Mouse (Mus musculus): ENCODE results near the gene Npas3.
"Not testable (repeated sequence)": the region's sequence is repeated elsewhere in the genome, so short reads cannot be mapped to it uniquely, and the experiment has no call there.

Npas3 gene

DNA sequence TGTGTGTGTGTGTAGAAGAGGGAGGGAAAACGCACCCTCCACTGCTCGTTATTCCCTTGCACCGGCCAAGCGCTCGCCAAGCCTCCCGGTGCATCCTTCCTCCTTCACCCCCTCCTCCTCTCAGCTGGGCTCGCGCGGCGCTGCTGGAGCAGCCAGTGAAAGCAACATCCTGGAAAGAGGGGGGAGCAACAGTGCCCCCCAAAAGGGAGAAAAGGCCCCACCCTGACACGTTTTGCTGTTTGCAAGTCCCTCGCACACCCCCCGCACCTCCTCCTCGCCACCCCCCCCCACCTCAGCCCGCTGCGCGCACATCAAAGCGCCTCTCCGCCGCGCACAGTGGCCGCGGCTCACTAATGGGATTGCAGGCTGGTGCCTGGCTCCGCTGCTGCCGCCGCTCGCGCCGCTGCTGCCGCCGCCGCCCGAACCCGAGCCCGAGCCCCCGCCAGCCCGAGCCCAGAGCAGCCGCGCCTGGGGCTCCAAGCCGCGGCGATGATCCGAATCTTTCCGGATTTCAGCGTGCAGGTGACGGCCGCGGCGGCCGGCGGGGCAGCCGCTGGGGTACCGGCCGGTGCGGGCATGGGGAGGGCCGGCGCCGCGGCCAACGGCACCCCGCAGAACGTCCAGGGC is at the start of gene Npas3:
Npas3 (plus strand) TSS at position 577 of the 627 bp plus-strand sequence.
- DNase-seq (ENCODE audit: low spot score in 2 of 2), result no peak

DNA sequence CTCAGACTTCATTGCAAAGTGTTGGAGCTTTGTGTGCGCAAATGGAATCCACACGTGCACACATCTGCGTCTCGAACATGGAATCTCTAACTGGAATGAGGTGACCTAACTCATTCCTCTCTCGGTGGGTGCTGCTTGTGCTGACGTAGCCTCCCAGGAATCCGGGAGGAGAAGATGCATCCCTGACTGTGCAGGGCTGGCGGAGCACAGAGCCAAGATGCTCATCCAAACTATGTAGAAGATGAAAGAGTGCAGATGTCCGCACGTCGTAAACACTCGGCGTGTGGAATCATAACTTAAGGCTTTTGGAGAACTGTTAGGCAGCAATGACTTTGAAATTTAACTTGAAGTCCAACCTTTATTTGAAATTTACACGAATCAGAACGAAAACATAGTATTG is 31.3 kb upstream of the Npas3 start:
- no peak for DNase-seq (ENCODE audit: low spot score in 2 of 2)

DNA sequence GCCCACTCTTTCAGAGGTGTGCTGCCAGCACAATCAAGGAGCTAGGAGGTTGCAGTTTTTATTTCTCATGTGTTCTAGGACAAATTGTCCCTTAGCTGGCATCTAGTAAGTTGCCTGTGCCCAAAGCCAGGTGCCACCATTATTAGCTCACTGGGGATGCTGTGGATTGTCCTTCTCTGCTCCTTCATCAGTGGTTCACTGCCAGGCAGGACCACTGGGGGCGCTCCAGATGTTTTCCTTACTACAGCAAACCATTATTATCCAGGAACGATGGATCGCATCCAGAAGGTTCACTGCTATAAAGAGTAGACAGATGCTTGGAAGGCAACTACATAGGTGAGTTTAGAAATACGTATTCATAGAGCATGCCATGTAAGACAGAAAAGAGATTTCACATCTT is 25.7 kb upstream of the Npas3 start:
- no peak for DNase-seq (ENCODE audit: low spot score in 2 of 2)

DNA sequence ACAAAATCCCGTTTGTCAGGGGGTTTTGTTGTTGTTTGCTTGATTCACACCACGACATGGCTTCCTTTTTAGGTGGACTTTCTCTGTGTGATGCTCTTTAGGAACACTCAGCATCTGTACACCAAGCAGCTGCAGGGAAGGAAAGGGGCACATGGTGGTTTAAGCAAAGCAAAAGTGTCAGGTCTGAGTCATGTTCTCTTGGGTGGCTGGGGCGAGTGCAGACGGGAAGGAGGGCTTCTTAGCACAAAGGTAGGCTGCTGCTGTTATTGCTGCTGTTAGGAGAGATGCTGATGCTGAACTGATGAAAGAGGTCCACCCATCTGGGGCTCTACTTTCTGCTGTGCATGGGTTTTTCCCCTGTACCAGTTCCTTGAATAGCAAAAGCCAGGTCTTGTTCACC is 21.1 kb upstream of the Npas3 start:
- DNase-seq (ENCODE audit: low spot score in 2 of 2), result no peak

DNA sequence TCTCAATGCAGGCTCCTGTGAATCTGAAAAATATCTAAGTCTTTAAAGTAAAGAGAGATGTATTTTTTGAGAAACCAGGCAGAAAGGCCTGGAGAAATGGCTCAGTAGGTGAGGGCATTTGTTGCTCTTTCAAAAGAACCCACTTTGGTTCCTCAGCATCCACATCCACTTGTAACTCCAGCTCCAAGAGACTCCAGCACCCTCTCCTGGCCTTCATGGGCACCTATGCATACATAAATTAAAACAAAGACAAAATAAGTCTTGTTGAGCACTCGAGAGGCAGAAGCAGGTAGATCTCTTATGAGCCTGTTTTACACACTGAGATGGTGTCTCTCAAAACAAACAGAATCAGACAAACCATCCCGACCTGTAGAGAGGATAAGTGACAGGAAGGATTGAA is 19.1 kb upstream of the Npas3 start:
- no peak for DNase-seq (ENCODE audit: low spot score in 2 of 2)

DNA sequence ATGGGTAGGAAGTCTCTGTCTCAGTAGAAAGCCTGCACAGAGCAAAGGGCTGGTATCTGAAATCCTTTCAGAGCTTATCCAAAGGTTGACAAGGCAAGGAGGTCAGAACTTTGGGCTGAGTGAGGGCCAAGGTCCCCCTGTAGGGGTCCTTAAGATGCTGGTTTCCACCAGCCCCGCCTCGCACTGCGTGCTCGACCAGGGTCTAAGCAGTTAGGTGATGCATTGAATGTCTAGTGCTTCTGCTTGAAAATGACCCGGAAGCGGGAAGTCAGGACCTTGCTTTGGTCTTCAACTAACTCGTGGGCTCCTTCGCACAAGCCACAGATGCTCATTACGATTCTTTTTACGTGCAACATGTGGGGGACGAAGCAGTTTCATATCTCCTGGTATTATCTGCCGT is 2.3 kb upstream of the Npas3 start:
- no peak for DNase-seq (ENCODE audit: low spot score in 2 of 2)

DNA sequence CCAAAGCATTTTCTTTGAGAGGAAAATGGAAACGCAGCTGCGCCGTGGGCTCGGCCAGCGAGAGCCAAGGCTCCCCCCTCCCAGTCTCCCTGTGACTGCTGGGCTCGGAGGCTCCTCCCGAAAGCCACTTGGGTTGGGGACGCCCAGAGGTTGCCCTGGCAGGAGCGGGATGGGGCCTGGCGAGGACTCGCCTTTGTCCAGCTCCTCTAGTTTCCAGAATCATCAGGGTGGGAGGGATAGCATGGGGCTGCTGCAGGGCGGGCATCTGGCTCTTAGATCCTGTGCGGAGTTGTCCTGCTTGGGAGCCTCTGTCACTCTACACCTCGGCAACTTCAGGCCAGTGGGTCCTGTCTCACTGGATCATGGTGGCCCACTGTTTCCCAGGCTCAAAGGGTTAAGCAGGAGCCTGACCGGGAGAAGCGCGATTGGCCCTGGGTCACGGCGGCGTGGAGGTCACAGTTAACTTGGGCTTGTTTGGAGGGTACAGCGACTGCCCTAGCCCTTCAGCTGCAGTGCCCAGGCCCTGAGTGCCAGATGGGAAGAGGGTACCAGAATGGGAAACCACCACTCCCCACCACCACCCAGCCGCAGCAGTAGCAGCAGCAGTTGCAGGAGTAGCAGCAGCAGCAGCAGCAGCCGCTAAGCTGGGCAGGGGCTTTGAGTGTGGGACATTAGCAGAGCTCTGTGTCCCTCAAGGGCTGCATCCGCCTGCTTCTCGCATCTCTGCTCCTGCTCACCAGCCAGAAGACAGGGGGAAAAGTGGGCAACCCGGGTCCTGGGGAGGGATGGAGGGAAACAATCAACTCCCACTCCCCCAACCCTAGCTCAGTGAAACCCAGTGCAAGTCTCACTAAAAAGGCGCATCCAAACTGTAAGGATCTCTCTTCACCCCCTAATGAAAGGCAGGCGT is 1.6 kb upstream of the Npas3 start:
- no peak for DNase-seq (ENCODE audit: low spot score in 2 of 2)

DNA sequence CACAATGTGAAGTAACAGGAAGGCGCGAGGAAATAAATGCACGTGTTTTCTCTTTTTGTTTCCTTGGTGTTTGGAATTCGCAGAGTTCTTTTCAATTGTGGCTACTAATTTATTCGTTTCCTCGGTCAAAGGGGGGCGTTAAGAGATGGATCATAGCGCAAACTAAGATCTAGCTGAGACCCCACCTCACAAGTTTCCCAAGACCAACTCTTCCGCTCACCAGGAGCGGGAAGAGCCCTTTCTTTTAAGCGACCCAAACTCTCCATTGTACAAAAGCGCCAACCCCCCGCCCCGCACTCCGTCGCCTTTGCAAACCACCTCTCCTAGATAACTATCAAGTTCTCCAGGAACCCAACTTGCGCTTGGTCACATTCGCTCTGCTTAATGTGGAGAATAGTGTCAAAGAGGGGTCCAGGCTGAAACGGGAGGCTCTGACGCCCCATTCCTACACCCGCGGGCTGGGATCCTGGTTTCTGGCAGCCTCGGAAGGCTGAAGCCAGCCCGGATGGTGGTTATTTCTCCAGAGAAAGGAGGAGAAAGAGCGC is 914 bp upstream of the Npas3 start:
- no peak for DNase-seq (ENCODE audit: low spot score in 2 of 2)

DNA sequence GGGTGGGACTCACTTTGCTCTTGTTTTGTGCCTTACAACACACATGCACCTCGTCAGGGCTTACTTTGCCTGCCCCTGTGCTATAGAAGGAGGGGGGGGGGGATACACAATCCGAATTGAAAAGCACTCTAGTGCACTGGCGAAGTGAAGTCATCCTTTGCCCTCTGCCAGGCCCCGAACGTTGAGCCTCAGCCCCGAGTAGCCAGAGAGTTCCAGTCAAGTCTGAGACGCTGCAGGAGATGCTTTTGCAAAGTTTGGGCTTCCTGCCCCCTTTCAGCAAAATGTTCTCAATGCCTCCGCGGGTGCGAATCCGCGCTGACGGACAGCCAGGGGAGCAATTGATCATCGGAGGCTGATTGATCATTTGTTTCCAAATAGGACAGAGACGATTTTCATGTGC is 319 bp downstream of the Npas3 start:
- DNase-seq (ENCODE audit: low spot score in 2 of 2), result no peak

DNA sequence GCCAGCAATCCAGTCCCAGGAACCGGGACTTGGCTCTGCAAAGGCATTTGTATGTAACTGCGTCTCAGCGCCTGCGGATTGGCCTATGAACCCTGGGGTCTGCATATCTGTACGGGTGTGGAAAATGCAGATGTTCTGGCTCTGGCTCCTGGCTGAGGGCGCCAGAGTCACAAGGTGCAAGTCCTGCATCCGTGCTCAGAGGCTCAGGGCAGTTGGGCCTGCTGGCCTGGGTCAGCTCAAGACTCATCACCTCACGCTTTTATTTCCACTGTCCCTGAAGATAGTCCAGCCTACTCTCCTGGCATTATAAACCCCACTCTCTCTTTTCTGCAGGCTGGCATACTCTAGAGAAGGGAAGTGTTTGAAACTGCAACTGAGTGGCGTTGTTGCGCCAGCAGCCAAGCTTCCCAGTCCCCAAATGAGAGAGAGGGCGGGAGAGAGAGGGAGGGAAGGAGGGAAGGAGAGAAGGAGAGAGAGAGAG is 3.3 kb downstream of the Npas3 start:
- DNase-seq (ENCODE audit: low spot score in 2 of 2), result no peak

DNA sequence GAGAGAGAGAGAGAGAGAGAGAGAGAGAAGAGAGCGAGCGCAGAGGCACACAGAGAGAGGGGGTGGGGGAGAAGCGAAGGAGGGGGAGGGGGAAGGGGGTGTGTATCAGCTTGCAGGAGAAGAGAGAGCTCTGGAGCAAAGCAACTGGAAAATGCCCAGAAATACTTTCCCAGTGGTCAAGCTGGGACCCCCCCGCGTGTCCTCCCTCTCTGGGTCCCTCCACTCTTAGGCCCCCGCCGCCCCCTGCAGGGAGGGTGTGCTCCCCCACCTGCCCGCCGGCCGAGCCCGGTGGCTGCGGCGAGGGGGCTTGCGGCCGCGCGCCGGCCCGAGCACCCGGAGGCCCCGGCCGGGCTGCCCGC is 3.7 kb downstream of the Npas3 start:
- no peak for DNase-seq (ENCODE audit: low spot score in 2 of 2)

DNA sequence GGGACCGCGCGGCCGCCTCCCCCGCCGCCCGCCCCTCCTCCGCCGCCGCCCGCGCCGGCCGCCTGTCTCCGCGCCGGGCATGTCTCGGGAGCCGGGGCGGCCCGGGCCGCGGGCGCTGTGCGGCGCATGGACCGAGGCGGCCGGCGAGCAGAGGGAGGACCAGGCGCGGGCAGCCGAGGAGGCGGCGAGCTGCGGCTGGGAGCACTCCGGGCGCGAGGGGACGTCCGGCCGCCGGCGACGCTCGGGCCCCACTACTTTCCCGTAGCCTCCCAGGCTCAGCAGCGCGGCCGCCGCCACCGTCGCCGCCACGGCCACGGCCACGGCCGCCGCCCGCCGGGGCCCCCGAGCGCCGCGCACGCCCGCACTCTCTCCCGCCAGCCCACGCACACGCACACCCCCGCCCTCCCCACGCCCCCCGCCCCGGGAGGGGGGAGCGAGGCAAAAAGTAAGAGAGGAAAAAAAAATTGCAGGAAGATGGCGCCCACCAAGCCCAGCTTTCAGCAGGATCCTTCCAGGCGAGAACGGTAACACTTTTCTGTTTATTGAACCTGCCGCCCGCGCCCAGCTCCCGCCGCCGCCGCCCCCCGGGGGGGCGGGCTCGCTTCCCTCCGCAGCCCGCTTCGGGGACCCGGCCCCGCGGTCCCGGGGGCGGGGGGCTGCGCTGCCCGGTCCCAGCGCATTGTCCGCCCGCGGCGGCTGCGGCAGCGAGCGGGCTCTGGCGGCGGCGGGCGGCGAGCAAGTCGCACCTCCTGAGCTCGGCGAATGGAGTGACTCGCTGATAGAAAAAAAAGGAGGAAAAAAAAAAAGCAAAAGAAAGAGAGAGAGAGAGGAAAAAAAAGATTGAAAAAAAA is 4.3 kb downstream of the Npas3 start:
- no peak for DNase-seq (ENCODE audit: low spot score in 2 of 2)

DNA sequence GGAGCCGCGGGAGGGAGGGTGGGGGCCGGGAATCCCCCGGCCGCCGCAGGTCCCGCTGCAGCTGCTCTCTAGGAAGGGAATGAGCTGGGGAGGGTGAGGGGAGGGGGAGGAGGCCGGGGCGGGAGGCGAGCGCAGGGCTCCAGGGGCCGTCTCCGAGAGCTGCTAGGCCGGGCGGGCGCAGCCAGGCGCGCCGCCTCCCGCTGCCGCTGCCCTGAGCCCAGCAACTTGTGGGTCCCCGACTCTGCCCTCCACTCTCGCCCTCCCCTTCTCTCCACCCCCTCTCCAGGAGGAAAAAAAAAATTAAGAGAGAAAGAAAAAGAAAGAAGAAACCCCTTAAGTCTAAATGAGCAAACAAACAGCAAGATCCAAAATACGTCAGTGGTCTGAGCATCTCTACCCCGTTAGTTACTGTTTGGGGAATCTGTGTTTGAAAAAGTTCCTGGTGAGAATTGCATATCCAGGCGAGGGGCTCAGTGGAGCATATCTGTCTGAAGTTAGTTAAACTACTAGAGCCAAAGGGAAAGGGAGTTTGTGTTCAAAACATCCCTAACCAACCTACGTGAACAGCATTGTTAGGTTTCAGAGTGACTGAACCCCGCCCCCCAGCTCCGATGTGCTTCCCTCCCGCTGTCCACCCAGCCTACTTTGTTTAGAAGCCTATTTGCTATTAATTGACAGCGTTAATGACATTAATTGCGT is 5.1 kb downstream of the Npas3 start:
- no peak for DNase-seq (ENCODE audit: low spot score in 2 of 2)

DNA sequence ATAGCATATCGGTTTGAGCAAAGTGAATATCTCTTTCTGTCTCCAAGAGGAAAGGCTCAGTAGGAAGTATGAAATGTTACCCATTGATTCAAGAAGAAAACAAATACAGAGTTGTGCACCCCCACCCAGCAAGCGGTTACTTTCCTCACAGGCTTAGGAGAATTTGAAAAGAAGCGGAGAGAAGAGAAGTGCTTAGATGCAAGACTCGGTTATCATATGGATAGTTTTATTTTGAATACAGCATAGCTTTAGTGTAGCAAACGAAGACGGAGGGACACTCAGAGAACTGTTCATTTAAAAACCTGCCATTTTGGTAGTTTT is 5.6 kb downstream of the Npas3 start:
- no peak for DNase-seq (ENCODE audit: low spot score in 2 of 2)

DNA sequence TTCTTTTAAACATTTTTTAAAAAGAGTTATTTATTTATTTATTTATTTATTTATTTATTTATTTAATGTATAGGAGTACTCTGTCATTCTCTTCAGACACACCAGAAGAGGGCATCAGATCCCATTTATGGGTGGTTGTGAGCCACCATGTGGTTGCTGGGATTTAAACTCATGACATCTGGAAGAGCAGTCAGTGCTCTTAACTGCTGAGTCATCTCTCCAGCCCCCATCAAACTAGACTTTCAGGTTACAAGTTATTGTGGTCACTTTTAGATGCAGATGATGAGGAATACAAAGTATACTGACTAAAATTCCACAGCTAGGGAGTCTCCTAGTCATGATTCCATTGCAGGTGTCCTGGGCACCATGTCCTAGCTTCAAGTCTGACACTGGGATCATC is 26.0 kb downstream of the Npas3 start:
- DNase-seq (ENCODE audit: low spot score in 2 of 2), result not testable (repeated sequence)

DNA sequence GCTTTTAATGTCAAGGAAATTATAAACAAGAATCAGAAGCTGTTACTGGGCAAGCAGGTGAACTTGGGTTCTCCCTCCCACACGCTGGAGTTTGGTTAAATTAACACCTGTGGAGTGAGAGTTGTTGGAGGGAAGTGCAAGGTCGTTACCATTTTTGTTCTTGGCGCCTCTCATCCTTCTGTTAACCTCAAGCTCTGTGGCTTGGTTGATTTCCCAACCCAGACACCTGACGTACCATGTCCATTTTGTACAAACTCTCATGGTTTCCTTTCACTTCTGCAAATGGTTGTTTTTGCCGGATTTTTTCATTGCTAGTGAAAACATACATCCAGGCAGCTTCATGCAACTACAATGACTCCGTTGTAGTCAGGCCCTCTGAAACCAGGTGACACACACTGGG is 28.9 kb downstream of the Npas3 start:
- DNase-seq (ENCODE audit: low spot score in 2 of 2), result no peak

DNA sequence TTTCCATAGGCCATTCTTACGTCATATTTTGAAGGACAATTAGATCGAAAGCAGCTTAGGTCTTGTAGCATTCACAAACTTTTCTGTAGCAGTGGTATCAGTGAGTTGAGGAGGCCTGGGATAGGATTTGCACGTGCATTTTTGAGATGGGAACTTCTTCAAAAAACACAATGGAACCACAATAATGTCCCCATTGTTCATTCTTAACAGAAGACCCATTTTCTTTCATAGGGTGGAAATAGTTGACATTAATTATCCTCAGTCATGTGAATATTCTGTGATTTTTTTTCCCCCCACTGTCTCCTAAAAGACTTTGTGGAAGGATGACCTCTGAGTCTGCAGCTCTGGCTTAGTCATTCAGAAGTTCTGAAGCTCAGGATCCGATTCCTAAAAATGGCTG is 41.9 kb downstream of the Npas3 start:
- DNase-seq (ENCODE audit: low spot score in 2 of 2), result no peak

DNA sequence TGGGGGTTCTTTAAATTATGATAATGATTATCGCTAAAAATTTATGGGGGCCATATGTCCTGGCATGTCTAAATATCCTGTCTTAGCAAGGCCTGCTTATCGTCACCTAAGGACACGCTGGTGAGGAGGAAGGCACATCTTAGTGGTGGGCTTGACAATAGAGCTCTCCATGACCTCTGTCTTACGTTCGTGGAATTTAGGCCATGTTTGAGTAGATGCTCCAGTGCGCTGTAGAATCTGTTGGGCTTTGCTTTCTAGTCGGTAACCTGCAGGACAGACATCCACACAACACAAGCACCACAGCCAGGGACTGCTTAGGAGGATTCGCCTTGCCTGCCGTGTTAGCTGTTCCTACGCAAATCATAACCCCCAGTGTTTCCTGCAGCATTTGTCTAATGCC is 42.4 kb downstream of the Npas3 start:
- DNase-seq (ENCODE audit: low spot score in 2 of 2), result no peak

DNA sequence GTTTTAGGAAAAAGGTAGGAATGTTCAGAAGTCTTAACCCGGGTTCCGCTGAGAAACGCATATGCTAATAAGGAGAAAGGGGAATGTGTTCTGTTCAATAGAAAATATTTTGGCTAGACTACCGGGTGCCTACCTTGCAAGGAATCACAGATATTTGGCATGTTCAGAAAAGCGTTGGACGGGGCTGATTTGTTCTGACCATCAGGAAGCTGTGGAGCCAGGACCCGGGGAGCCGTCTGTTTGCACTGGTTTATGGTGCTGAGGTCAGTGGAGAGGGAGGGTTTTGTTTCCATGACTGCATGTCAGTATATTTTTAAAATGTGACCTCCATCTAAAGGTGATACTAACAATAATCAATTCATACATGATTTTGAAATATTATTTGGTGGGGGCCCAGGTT is 43.5 kb downstream of the Npas3 start:
- no peak for DNase-seq (ENCODE audit: low spot score in 2 of 2)

DNA sequence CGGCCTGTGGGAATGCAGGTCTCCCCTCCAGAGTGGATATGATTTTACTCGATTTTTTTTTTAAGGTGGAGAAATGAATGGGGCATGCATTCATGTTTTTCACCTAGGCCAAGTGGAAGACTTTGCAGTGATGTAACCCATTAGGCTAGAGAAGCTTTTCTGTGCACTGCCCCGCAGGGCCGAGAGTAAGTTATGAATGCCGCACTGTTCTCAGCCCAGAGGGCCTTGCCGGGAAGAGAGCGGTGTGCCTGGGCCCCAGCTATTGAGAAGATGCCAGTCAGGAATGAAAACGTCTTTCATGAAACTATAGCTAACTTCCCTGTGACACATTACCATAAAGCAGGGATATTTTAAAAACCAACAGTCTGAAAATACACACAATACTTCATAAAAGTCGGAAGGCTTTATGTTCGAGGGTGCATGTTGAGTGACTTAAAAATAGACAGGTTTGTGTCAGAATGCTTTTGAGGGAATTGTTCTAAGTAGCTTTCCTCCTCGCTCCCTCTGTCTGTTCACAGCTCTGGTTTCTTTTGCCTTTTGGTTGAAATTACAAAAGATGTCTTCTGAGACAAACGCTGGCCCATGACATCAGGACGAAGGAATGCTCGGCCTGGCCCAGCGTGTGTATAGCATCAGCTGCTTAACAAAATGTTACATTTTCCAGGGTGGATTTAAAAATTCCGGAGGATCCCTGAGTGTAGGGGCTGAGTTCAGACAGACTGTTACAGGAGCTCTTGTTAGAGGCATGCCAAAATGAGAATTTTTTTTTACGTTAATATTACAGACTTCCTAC is 44.2 kb downstream of the Npas3 start:
- DNase-seq (ENCODE audit: low spot score in 2 of 2), result no peak

DNA sequence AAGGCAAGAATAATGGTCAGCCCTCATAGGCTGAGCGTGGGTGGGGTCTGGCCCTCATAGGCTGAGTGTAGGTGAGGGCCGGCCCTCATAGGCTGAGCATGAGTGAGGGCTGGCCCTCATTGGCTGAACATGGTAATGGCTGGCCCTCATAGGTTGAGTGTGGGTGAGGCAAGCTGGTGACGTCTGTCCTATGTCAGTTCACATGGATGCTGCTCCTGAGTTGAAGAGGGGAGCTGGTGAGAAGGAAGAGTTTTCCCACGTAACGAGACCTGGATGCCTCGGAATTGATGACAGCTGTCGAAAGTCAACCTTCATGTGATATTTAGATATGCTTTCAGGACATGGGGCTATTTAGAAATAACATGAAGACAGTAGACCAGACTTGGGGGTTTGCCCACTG is 45.5 kb downstream of the Npas3 start:
- DNase-seq (ENCODE audit: low spot score in 2 of 2), result no peak
